Mouse (Mus musculus) kidney, postnatal 10 days (tissue): ENCODE measurements at regions not wholly inside any gene's neighbourhood (a gene's known extent, or its start where the extent isn't known, plus 50 kb on each side); places are given as distances from the start of the nearest gene placed in this dataset.

ENCODE experiments used
- DNase-seq: peaks from one replicate; pipeline ENCODE4 v3.0.0; 2021; ENCODE audit warnings: mixed read lengths

DNA sequence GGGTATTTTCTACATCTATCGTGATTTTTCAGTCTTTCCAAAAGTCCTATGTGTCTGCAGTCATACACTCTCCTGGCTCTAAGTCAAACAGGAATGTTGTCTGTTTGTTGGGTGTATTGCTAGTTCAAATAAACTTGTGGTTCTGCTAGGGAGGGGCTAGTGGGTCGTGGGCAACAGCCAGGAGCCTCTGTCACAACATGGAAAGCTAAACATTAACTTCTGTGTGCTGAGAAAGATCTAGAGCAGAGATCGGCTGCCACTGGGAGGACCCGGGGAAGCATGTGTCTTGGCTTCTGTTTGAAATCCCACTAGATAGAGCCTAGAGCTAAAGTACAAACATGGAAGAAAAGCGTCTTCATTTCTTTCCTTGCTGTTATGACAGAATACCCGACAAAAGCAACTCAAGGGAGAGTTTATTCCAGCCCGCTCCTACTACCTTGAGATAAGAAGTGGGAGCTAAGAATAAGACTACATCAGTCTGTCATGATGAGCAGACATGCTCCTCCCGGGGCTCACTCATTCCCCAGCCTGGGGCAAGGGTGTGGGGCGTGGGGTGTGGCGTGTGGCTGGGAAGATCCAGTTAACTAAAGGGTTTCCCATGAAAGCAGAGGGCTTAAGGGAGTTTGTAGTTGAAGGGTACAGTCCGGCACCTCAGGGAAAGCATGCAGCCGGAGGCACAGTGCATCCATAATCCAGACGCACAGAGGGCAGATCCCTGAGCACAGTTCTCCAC is 190.7 kb downstream of the Rybp start:
- no peak for DNase-seq

GRCm38 (mm10) chr6:100094653-100095217 is 192.6 kb downstream of the Rybp start:
- DNase-seq, result no peak

GRCm38 (mm10) chr6:100092870-100093269 is 194.4 kb downstream of the Rybp start:
- peak; percentile 25 for DNase-seq

DNA sequence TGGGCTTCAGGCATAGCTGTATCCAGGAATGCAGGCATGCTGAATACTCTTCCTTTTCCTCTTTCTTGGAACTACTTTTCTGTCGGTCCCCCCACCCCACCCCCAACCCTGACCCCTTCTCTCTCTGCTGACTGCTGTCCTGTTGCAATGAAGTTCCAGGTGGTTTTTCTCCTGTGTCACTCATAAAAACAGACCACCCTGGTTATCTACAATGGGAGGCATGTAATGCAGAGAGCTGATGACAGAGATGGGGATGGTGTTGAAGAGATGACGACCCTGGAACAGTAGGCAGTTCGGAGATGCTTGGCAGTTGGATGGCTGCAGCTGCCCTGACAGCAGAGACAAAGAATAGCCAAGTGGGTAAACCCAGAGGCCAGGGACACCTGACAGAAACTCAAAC is 195.5 kb downstream of the Rybp start:
- no peak for DNase-seq

- no peak for DNase-seq
These were observed 198.7 kb downstream of the Rybp start for GRCm38 (mm10) chr6:100088576-100088975.

GRCm38 (mm10) chr6:100086807-100087206 is 200.5 kb downstream of the Rybp start:
- no peak for DNase-seq

DNA sequence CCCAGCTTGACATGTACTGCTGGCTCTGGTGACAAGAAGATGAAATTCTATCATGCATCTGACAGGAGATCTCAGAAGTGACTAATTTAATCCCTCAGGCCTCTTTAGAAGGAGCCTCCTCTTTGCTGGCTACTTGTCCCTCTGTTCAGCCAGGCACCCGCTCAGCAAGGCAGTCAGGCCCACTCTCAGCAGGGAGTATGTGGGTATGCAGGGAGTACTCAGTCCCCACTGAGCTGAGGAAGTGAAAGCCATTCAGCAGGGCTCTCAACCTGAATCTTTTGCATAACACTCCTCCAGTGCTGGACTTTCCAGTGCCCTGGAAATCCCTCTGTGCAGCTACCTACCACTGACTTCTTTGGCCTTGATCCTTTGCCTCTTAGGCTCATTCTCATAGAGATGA is 201.3 kb downstream of the Rybp start:
- no peak for DNase-seq

GRCm38 (mm10) chr6:100083868-100084477 is 203.3 kb downstream of the Rybp start:
- no peak for DNase-seq

GRCm38 (mm10) chr6:100083127-100083526 is 204.2 kb downstream of the Rybp start:
- no peak for DNase-seq

- peak; percentile 89 for DNase-seq
These were observed 212.5 kb downstream of the Rybp start for GRCm38 (mm10) chr6:100074672-100075335.

- peak; percentile 42 for DNase-seq
These were observed 214.9 kb downstream of the Rybp start for GRCm38 (mm10) chr6:100072261-100072968.

DNA sequence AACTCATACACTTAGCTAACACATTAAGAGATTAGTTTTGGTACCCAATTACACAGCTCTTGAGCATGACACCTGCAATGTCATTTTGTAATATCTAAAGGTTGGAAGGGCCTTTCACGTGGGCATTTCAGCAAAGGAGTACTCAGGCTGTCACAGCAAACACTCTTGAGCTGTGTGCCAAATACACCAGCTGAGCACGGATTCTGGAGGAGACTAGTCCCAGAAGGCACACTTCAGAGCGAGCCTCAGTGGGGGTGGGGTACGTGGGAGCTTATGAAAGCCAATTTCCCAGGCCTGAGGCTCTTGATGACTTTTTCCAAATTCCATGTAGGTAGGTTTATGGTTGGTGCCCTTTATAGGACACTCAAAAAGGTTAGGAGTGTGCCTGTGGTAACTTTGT is 218.1 kb downstream of the Rybp start:
- no peak for DNase-seq

DNA sequence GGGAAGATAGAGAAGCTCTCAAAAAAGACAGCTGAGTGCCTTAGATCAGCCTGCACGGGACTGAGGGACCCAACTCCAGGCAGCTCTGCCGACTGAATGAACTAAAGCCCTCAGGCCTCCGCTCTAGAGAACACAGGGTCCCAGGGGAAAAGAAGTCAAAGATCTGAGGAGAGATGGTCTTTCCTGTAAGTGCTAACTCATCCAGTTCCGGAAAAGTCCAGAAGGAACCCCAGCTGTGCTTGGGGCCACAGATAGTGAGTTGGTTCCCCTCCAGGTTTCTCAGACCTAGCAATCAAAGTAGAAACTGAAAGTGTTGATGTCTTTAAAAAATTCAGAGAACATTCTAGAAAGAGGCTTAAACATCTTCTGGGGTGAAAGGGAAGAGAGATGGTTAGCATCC is 220.0 kb downstream of the Rybp start:
- no peak for DNase-seq

GRCm38 (mm10) chr6:100065586-100065985 is 221.7 kb downstream of the Rybp start:
- no peak for DNase-seq

DNA sequence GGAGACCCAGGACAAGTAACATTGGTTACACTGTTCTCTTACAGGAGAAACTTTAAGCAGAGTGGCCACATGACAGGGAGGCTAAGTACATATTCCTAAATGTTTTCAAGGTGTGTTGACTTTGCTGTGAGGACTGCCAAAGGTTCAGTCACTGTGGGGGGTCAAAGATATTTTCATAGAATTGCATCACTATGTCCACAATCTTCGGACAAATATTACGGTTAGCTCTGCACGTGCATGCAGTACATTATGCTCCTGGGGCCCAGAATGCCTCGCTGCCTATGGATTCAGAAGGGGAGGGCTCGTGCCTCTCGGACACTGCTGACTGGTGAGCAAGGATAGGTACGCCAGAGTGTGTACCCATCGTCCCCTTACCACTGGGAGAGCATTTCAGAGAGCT is 224.3 kb downstream of the Rybp start:
- DNase-seq, result no peak

GRCm38 (mm10) chr6:100059803-100060202 is 227.5 kb downstream of the Rybp start:
- DNase-seq, result peak; percentile 67

- DNase-seq, result no peak
These were observed 231.3 kb downstream of the Rybp start for GRCm38 (mm10) chr6:100055980-100056379.

DNA sequence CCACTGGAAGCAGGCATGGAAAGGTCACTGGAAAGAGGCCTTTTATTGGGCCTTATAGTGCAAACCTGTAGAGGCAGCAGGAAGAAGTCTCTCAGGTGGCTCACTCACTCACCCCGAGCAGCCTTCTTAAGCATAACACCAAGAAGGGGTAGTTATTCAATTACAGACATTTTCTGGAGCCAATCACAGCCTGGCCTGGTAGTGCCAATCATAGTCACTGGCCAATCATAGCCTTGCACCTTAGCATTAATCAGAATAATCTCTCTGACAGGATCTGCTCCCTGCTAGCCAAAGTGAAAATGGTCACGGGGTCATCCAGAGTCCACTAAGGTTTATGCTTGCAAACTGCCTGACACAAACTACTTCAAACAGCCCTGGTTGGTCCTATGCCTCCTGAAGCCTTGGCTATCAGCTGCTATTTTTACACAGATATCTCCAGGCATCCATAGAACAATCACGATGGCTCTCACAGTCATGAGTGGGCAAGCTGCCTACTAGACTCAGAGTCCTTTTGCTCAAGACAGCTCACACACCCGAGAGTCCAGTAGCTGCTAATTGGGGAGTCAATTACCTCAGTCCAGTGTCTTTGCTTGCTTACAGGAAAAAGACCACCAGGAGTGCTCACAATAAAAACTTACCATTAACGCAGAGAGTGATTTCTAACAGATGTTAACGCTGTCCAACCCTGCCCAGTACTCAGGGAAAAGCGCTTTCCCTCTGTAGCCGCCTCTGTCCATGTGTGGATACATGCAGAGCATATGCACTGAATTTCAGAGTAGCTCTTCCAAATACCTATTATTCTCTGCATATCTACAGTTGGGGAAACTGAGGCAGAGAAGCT is 234.1 kb downstream of the Rybp start:
- DNase-seq, result peak; percentile 17

DNA sequence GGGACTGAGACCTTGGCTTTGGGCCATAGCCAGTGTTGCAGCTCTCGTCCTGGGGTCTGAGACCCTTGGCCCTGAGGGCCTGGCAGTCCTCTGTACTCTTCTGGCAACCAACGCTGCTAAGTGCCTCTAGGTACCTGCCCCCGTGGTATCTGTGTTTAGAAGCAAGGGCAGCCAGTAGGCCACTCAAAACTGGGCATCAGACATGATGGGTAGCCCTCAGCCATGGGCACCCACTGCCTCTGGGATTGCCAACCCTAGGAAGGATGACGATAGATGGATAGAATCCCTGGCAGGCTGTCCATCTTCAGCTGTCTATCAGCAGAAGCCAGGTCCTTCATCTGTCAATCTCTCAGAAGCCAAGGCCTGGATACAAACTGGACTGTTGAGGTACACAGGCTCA is 234.9 kb downstream of the Rybp start:
- DNase-seq, result no peak

GRCm38 (mm10) chr6:100049036-100049435 is 238.2 kb downstream of the Rybp start:
- DNase-seq, result no peak

- DNase-seq, result no peak
These were observed 240.9 kb downstream of the Rybp start for GRCm38 (mm10) chr6:100046186-100046990.
